Mouse (Mus musculus) forebrain, embryonic 16.5 days (tissue): ENCODE results near the gene Nampt. TPM values are rescaled to one million over a fixed set of nuclear protein-coding genes. Genes with fewer than 3 reads are reported as not detected.

Experiments used
- ATAC-seq: fragments of 200-750 bp; cut with Nextera tagmentation; 2 replicates; pipeline ENCODE4 v1.8.0; 2017; ENCODE audit warnings: mild to moderate bottlenecking, moderate library complexity
- H3K27ac ChIP-seq: fragments of 300-500 bp; sonication (generic); 2 replicates; pipeline ENCODE4 v1.5.1; 2014; ENCODE audit warnings: low read length, control low read depth
- H3K27me3 ChIP-seq: fragments of 300-500 bp; sonication (generic); replicated peaks from 2 replicates; pipeline ENCODE4 v1.6.1; 2014; ENCODE audit warnings: low read length; ENCODE audit not compliant: control insufficient read depth, insufficient read depth
- H3K36me3 ChIP-seq: fragments of 300-500 bp; sonication (generic); 2 replicates; pipeline ENCODE4 v1.6.1; 2014; ENCODE audit not compliant: control insufficient read depth, insufficient read depth
- H3K4me1 ChIP-seq: fragments of 300-500 bp; sonication (generic); replicated peaks from 2 replicates; pipeline ENCODE4 v1.6.1; 2014; ENCODE audit warnings: low read length; ENCODE audit not compliant: control insufficient read depth, insufficient read depth
- H3K4me2 ChIP-seq: fragments of 300-500 bp; sonication (generic); 2 replicates; pipeline ENCODE4 v1.6.1; 2014; ENCODE audit warnings: mild to moderate bottlenecking, low read length, control low read depth
- H3K4me3 ChIP-seq: fragments of 300-500 bp; sonication (generic); replicated peaks from 2 replicates; pipeline ENCODE4 v1.5.1; 2014; ENCODE audit warnings: mild to moderate bottlenecking, low read length, control low read depth
- H3K9ac ChIP-seq: fragments of 300-500 bp; sonication (generic); replicated peaks from 2 replicates; pipeline ENCODE4 v1.6.1; 2014; ENCODE audit warnings: low read depth, low read length, control low read depth
- H3K9me3 ChIP-seq: fragments of 300-500 bp; sonication (generic); 2 replicates; pipeline ENCODE4 v1.6.1; 2016; ENCODE audit warnings: low read length; ENCODE audit not compliant: control insufficient read depth
- WGBS: fragments of 180-500 bp; shearing (Covaris S2); extraction: QIAGEN DNeasy Blood & Tissue Kit; methylation state at CpG from one replicate; pipeline ENCODE4 v1.1.7; 2014; 5-methylcytosine and 5-hydroxymethylcytosine counted together
- polyA plus RNA-seq: library from polyadenylated mRNA; unstranded; fragments of >200 nt; fragmentation: Nextera tagmentation; extraction: Ambion mirVana; gene quantifications from 2 replicates; pipeline ENCODE4 v1.2.1, GENCODE M21; 2015

Nampt gene
- polyA plus RNA-seq, 1 experiment from 2014 or later: 39.4 TPM

- Histone ChIP-seq H3K27me3 (no peaks in the 10 kb centered on the region), H3K27ac (no peak overlapping the region), H3K4me2 (no peak overlapping the region), H3K4me1 (no peaks in the 10 kb centered on the region), H3K9me3 (no peaks in the 10 kb centered on the region), H3K4me3 (no peak overlapping the region), H3K9ac (no peak overlapping the region), H3K36me3 (no peaks in the 10 kb centered on the region)
- no peak for ATAC-seq
- WGBS: 68% methylated on average over 1 of the region's 1 CpGs
These were observed 39.1 kb downstream of the Nampt start for GRCm38 (mm10) chr12:32858444-32858843.

GRCm38 (mm10) chr12:32860820-32861219 is 41.5 kb downstream of the Nampt start:
- Histone ChIP-seq H3K4me3 (no peak overlapping the region), H3K27ac (no peak overlapping the region), H3K9me3 (no peaks in the 10 kb centered on the region), H3K27me3 (no peaks in the 10 kb centered on the region), H3K4me2 (no peak overlapping the region), H3K36me3 (no peaks in the 10 kb centered on the region), H3K9ac (no peak overlapping the region), H3K4me1 (no peaks in the 10 kb centered on the region)
- WGBS: 95% methylated on average over 5 of the region's 5 CpGs
- ATAC-seq: no peak

GRCm38 (mm10) chr12:32870815-32871214 is 51.5 kb downstream of the Nampt start:
- Histone ChIP-seq H3K9ac (no peak overlapping the region), H3K9me3 (no peaks in the 10 kb centered on the region), H3K27ac (no peak overlapping the region), H3K4me3 (no peak overlapping the region), H3K36me3 (no peaks in the 10 kb centered on the region), H3K4me2 (no peak overlapping the region), H3K27me3 (no peaks in the 10 kb centered on the region), H3K4me1 (no peaks in the 10 kb centered on the region)
- ATAC-seq: no peak
- 82% methylated on average over 5 of the region's 5 CpGs for WGBS

GRCm38 (mm10) chr12:32877500-32877899 is 58.2 kb downstream of the Nampt start:
- no peaks in the 10 kb centered on the region for H3K27me3 ChIP-seq
- no peaks in the 10 kb centered on the region for H3K9me3 ChIP-seq
- no peaks in the 10 kb centered on the region for H3K36me3 ChIP-seq
- H3K4me2 ChIP-seq: no peak overlapping the region
- 82% methylated on average over 9 of the region's 9 CpGs for WGBS
- no peak overlapping the region for H3K27ac ChIP-seq
- ATAC-seq: peak; percentile 57
- H3K4me1 ChIP-seq: 0 out of 2 replicates have a peak, but pooled peaks cover 5% of the 10 kb centered on the region
- no peak overlapping the region for H3K4me3 ChIP-seq
- no peak overlapping the region for H3K9ac ChIP-seq

- H3K9ac ChIP-seq: no peak overlapping the region
- peak; percentile 95 for ATAC-seq
- no peaks in the 10 kb centered on the region for H3K9me3 ChIP-seq
- WGBS: 43% methylated on average over 11 of the region's 11 CpGs
- no peaks in the 10 kb centered on the region for H3K36me3 ChIP-seq
- no peak overlapping the region for H3K4me3 ChIP-seq
- H3K4me2 ChIP-seq: no peak overlapping the region
- 0 out of 2 replicates have a peak, but pooled peaks cover 5% of the 10 kb centered on the region for H3K4me1 ChIP-seq
- no peaks in the 10 kb centered on the region for H3K27me3 ChIP-seq
- no peak overlapping the region for H3K27ac ChIP-seq
These were observed 58.7 kb downstream of the Nampt start for GRCm38 (mm10) chr12:32877964-32878571.

- ATAC-seq: no peak
These were observed 60.0 kb downstream of the Nampt start for GRCm38 (mm10) chr12:32879371-32879770.

GRCm38 (mm10) chr12:32884356-32884755 is 65.0 kb downstream of the Nampt start:
- no peaks in the 10 kb centered on the region for H3K27me3 ChIP-seq
- no peaks in the 10 kb centered on the region for H3K4me1 ChIP-seq
- 81% methylated on average over 9 of the region's 9 CpGs for WGBS
- no peak overlapping the region for H3K9ac ChIP-seq
- H3K9me3 ChIP-seq: no peaks in the 10 kb centered on the region
- no peak overlapping the region for H3K4me2 ChIP-seq
- H3K36me3 ChIP-seq: no peaks in the 10 kb centered on the region
- no peak overlapping the region for H3K27ac ChIP-seq
- ATAC-seq: no peak
- H3K4me3 ChIP-seq: no peak overlapping the region

More at GRCm38 (mm10) chr12:32879371-32879770, 60.0 kb downstream of the Nampt start:
- H3K36me3 ChIP-seq: no peaks in the 10 kb centered on the region
- H3K4me2 ChIP-seq: no peak overlapping the region
- 0 out of 2 replicates have a peak, but pooled peaks cover 5% of the 10 kb centered on the region for H3K4me1 ChIP-seq
- no peak overlapping the region for H3K27ac ChIP-seq
- H3K9ac ChIP-seq: no peak overlapping the region
- whole genome bisulfite sequencing: 91% methylated on average over 3 of the region's 3 CpGs
- no peaks in the 10 kb centered on the region for H3K27me3 ChIP-seq
- no peak overlapping the region for H3K4me3 ChIP-seq
- no peaks in the 10 kb centered on the region for H3K9me3 ChIP-seq

GRCm38 (mm10) chr12:32885041-32885440 is 65.7 kb downstream of the Nampt start:
- Histone ChIP-seq H3K4me1 (no peaks in the 10 kb centered on the region), H3K4me2 (no peak overlapping the region), H3K4me3 (no peak overlapping the region), H3K27me3 (no peaks in the 10 kb centered on the region), H3K9ac (no peak overlapping the region), H3K27ac (no peak overlapping the region), H3K9me3 (no peaks in the 10 kb centered on the region), H3K36me3 (no peaks in the 10 kb centered on the region)
- ATAC-seq: no peak
- WGBS: 78% methylated on average over 2 of the region's 2 CpGs

- Histone ChIP-seq H3K27me3 (no peaks in the 10 kb centered on the region), H3K27ac (no peak overlapping the region), H3K9ac (no peak overlapping the region), H3K4me1 (no peaks in the 10 kb centered on the region), H3K4me3 (no peak overlapping the region), H3K36me3 (no peaks in the 10 kb centered on the region), H3K4me2 (no peak overlapping the region), H3K9me3 (no peaks in the 10 kb centered on the region)
- no peak for ATAC-seq
- 89% methylated on average over 2 of the region's 2 CpGs for WGBS
These were observed 67.0 kb downstream of the Nampt start for GRCm38 (mm10) chr12:32886353-32886752.

GRCm38 (mm10) chr12:32888226-32888625 is 68.9 kb downstream of the Nampt start:
- no peaks in the 10 kb centered on the region for H3K9me3 ChIP-seq
- no peaks in the 10 kb centered on the region for H3K36me3 ChIP-seq
- no peak overlapping the region for H3K9ac ChIP-seq
- no peaks in the 10 kb centered on the region for H3K27me3 ChIP-seq
- ATAC-seq: no peak
- no peak overlapping the region for H3K27ac ChIP-seq
- no peaks in the 10 kb centered on the region for H3K4me1 ChIP-seq
- WGBS: 95% methylated on average over 3 of the region's 3 CpGs
- no peak overlapping the region for H3K4me3 ChIP-seq
- H3K4me2 ChIP-seq: no peak overlapping the region
